Mouse (Mus musculus): Measurements from ENCODE around the gene Pigyl. TPM values are rescaled to one million over a fixed set of nuclear protein-coding genes. Genes with fewer than 3 reads are reported as not detected.
A peak's percentile ranks its signal among the peaks of the same experiment; 100 is the strongest.
"Not testable (repeated sequence)": the region's sequence is repeated elsewhere in the genome, so short reads cannot be mapped to it uniquely, and the experiment has no call there.

Pigyl gene
- polyA plus RNA-seq, 1 experiment = 67.8 TPM

- WGBS = 39% methylated on average over 23 of the region's 23 CpGs
- no peaks in the 10 kb centered on the region for H3K4me1 ChIP-seq (ENCODE audit: control insufficient read depth, insufficient read depth, low read length)
- no peak for DNase-seq
- no peak for TF ChIP-seq POLR2A (IDR thresholded peaks at IDR 0.05; ENCODE audit: borderline replicate concordance, extremely low read depth, low read depth, low read length)
- TF ChIP-seq CTCF (IDR thresholded peaks at IDR 0.05; ENCODE audit: insufficient read depth, low read length) = no peak
- no peak overlapping the region for H3K4me3 ChIP-seq (replicated peaks; ENCODE audit: extremely low read depth, low read depth, low read length)
Measured at GRCm38 (mm10) chr9:22136765-22137547, 19.7 kb upstream of the Pigyl start.

- Histone ChIP-seq H3K4me3 (replicated peaks; ENCODE audit: extremely low read depth, low read depth, low read length) (no peak overlapping the region), H3K4me1 (ENCODE audit: control insufficient read depth, insufficient read depth, low read length) (no peaks in the 10 kb centered on the region)
- WGBS = 17% methylated on average over 2 of the region's 2 CpGs
- TF ChIP-seq POLR2A (IDR thresholded peaks at IDR 0.05; ENCODE audit: borderline replicate concordance, extremely low read depth, low read depth, low read length) (no peak), CTCF (IDR thresholded peaks at IDR 0.05; ENCODE audit: insufficient read depth, low read length) (peak; percentile 96)
- peak; percentile 46 for DNase-seq
Measured at GRCm38 (mm10) chr9:22138480-22138879, 18.2 kb upstream of the Pigyl start.

GRCm38 (mm10) chr9:22139746-22140145 is 16.9 kb upstream of the Pigyl start:
- DNase-seq = no peak
- Histone ChIP-seq H3K4me3 (replicated peaks; ENCODE audit: extremely low read depth, low read depth, low read length) (no peak overlapping the region), H3K4me1 (ENCODE audit: control insufficient read depth, insufficient read depth, low read length) (no peaks in the 10 kb centered on the region)
- WGBS = 86% methylated on average over 5 of the region's 5 CpGs
- TF ChIP-seq CTCF (IDR thresholded peaks at IDR 0.05; ENCODE audit: insufficient read depth, low read length) = no peak
- no peak for TF ChIP-seq POLR2A (IDR thresholded peaks at IDR 0.05; ENCODE audit: borderline replicate concordance, extremely low read depth, low read depth, low read length)

GRCm38 (mm10) chr9:22143108-22144037 is 13.3 kb upstream of the Pigyl start:
- DNase-seq = peak; percentile 86
- WGBS = 41% methylated on average over 17 of the region's 17 CpGs
- no peak for TF ChIP-seq POLR2A (IDR thresholded peaks at IDR 0.05; ENCODE audit: borderline replicate concordance, extremely low read depth, low read depth, low read length)
- TF ChIP-seq CTCF (IDR thresholded peaks at IDR 0.05; ENCODE audit: insufficient read depth, low read length) = peak; percentile 90
- no peaks in the 10 kb centered on the region for H3K4me1 ChIP-seq (ENCODE audit: control insufficient read depth, insufficient read depth, low read length)
- H3K4me3 ChIP-seq (replicated peaks; ENCODE audit: extremely low read depth, low read depth, low read length) = no peak overlapping the region

GRCm38 (mm10) chr9:22144304-22144965 is 12.2 kb upstream of the Pigyl start:
- DNase-seq = no peak
- Histone ChIP-seq H3K4me1 (ENCODE audit: control insufficient read depth, insufficient read depth, low read length) (no peaks in the 10 kb centered on the region), H3K4me3 (replicated peaks; ENCODE audit: extremely low read depth, low read depth, low read length) (no peak overlapping the region)
- TF ChIP-seq CTCF (IDR thresholded peaks at IDR 0.05; ENCODE audit: insufficient read depth, low read length) = no peak
- TF ChIP-seq POLR2A (IDR thresholded peaks at IDR 0.05; ENCODE audit: borderline replicate concordance, extremely low read depth, low read depth, low read length) = no peak
- WGBS = 66% methylated on average over 8 of the region's 8 CpGs

- 68% methylated on average over 20 of the region's 20 CpGs for WGBS
- TF ChIP-seq POLR2A (IDR thresholded peaks at IDR 0.05; ENCODE audit: borderline replicate concordance, extremely low read depth, low read depth, low read length) (peak; percentile 78; the same call in 1 of the 2 replicates), CTCF (IDR thresholded peaks at IDR 0.05; ENCODE audit: insufficient read depth, low read length) (no peak)
- peak; percentile 31 for DNase-seq
- Histone ChIP-seq H3K4me3 (replicated peaks; ENCODE audit: extremely low read depth, low read depth, low read length) (no peak overlapping the region), H3K4me1 (ENCODE audit: control insufficient read depth, insufficient read depth, low read length) (no peaks in the 10 kb centered on the region; the same call in 1 of the 2 replicates)
Measured at GRCm38 (mm10) chr9:22149426-22150248, 7.0 kb upstream of the Pigyl start.

- WGBS = 58% methylated on average over 7 of the region's 7 CpGs
- DNase-seq; H3K4me3 ChIP-seq (replicated peaks; ENCODE audit: extremely low read depth, low read depth, low read length); H3K4me1 ChIP-seq (ENCODE audit: control insufficient read depth, insufficient read depth, low read length): not testable (repeated sequence)
Measured at GRCm38 (mm10) chr9:22150249-22150693, 6.4 kb upstream of the Pigyl start.

- 22% methylated on average over 2 of the region's 2 CpGs for WGBS
- Histone ChIP-seq H3K4me3 (replicated peaks; ENCODE audit: extremely low read depth, low read depth, low read length) (no peak overlapping the region), H3K4me1 (ENCODE audit: control insufficient read depth, insufficient read depth, low read length) (peaks cover 4% of the 10 kb centered on the region)
- TF ChIP-seq POLR2A (IDR thresholded peaks at IDR 0.05; ENCODE audit: borderline replicate concordance, extremely low read depth, low read depth, low read length) (no peak), CTCF (IDR thresholded peaks at IDR 0.05; ENCODE audit: insufficient read depth, low read length) (no peak)
- no peak for DNase-seq
Measured at GRCm38 (mm10) chr9:22150946-22151345, 5.7 kb upstream of the Pigyl start.

All from lung, adult 2 months (tissue).